15 mouse cellular contexts compared by ENCODE assay signal in genomic region chr13:51178932-51179331, GRCm38 (mm10). TPM values are rescaled to one million over a fixed set of nuclear protein-coding genes. Genes with fewer than 3 reads are reported as not detected.
"Had no signal": no experiment of that assay in that cellular context is flagged by ENCODE, and none has a peak within 500 bp of the region (broad histone marks: within the 10 kb centered on the region; RNA-seq: fewer than 3 reads in every experiment).

No protein-coding gene starts in this region.

- H3K4me1 ChIP-seq: limb, embryonic 13.5 days; liver, embryonic 13.5 days; midbrain, embryonic 13.5 days had no signal

- H3K27me3 ChIP-seq: limb, embryonic 13.5 days; liver, embryonic 13.5 days had no signal

- H3K27ac ChIP-seq: kidney, postnatal 0 days; layer of hippocampus, adult 2 months; limb, embryonic 10.5 days; limb, embryonic 13.5 days; liver, embryonic 13.5 days; midbrain, embryonic 13.5 days; stomach, postnatal 0 days had no signal

- H3K9me3 ChIP-seq: limb, embryonic 10.5 days; liver, embryonic 13.5 days; midbrain, embryonic 13.5 days had no signal

- H3K36me3 ChIP-seq: limb, embryonic 10.5 days; limb, embryonic 13.5 days; liver, embryonic 13.5 days; midbrain, embryonic 13.5 days had no signal

- H3K4me2 ChIP-seq: limb, embryonic 13.5 days; liver, embryonic 13.5 days; midbrain, embryonic 13.5 days had no signal

- H3K9ac ChIP-seq: limb, embryonic 13.5 days; liver, embryonic 13.5 days; midbrain, embryonic 13.5 days had no signal

- H3K4me3 ChIP-seq: layer of hippocampus, adult 2 months; limb, embryonic 10.5 days; limb, embryonic 13.5 days; liver, embryonic 13.5 days; midbrain, embryonic 13.5 days had no signal

- ATAC-seq: intestine, postnatal 0 days; midbrain, embryonic 13.5 days had no signal

- DNase-seq: kidney, adult 2 months; kidney, postnatal 25 days; layer of hippocampus, adult 9-11 months; liver; liver, embryonic 13.5 days; thymus, adult 2 months; thymus, postnatal 14 days; thymus, postnatal 4 days had no signal

RNA-seq across cellular contexts. Expression of gene Nxnl2, which starts 8.1 kb away (rescaled TPM):
- polyA plus RNA-seq: liver, embryonic 13.5 days had no signal
